In genomic region chr1:78657021-78657629, GRCm38 (mm10) we compare ENCODE assay signal across 8 mouse cellular contexts. TPM values are rescaled to one million over a fixed set of nuclear protein-coding genes. Genes with fewer than 3 reads are reported as not detected.
DNase-seq lines count a peak whose midpoint lies in the region; ATAC-seq and TF ChIP-seq lines count a peak whose summit lies in the region.

No protein-coding gene starts in this region.

- no peaks in the 10 kb centered on the region for H3K27me3 ChIP-seq in C2C12 (ENCODE audit: control insufficient read depth, insufficient read depth, insufficient read length)
- no peaks in the 10 kb centered on the region for H3K27me3 ChIP-seq in forebrain, embryonic 13.5 days
- H3K27me3 ChIP-seq in liver, embryonic 13.5 days: no peaks in the 10 kb centered on the region

- no peak for TF ChIP-seq CTCF in C2C12 (IDR thresholded peaks at IDR 0.05; ENCODE audit: control insufficient read depth, insufficient read depth, insufficient read length)

- peak overlapping the region; percentile 71 for H3K4me2 ChIP-seq in forebrain, embryonic 13.5 days
- peak overlapping the region; percentile 96 for H3K4me2 ChIP-seq in liver, embryonic 13.5 days

- no peaks in the 10 kb centered on the region for H3K9me3 ChIP-seq in forebrain, embryonic 13.5 days (replicated peaks)
- H3K9me3 ChIP-seq in liver, embryonic 13.5 days (replicated peaks): no peaks in the 10 kb centered on the region

- peak overlapping the region; percentile 97 for H3K27ac ChIP-seq in forebrain, embryonic 13.5 days
- peak overlapping the region; percentile 34; the same call in 1 of the 2 replicates for H3K27ac ChIP-seq in liver, embryonic 13.5 days

- peaks cover 44% of the 10 kb centered on the region for H3K79me2 ChIP-seq in C2C12 (ENCODE audit: control insufficient read depth, insufficient read depth)

- H3K36me3 ChIP-seq in C2C12 (ENCODE audit: control insufficient read depth, insufficient read depth): no peaks in the 10 kb centered on the region
- H3K36me3 ChIP-seq in forebrain, embryonic 13.5 days (ENCODE audit: poor library complexity, severe bottlenecking): no peaks in the 10 kb centered on the region
- no peaks in the 10 kb centered on the region for H3K36me3 ChIP-seq in liver, embryonic 13.5 days

- H3K9ac ChIP-seq in forebrain, embryonic 13.5 days: peak overlapping the region; percentile 96
- peak overlapping the region; percentile 60 for H3K9ac ChIP-seq in liver, embryonic 13.5 days

- 29% methylated on average over 22 of the region's 22 CpGs for WGBS in forebrain, embryonic 13.5 days
- 27% methylated on average over 22 of the region's 22 CpGs for WGBS in liver, embryonic 13.5 days (ENCODE audit: insufficient replicate concordance)

- no peak for ATAC-seq in forebrain, embryonic 13.5 days
- ATAC-seq in liver, embryonic 13.5 days (ENCODE audit: low read depth): no peak
- no peak for ATAC-seq in megakaryocyte-erythroid progenitor cell, adult 5-6 weeks (replicated peaks; ENCODE audit: low FRiP score, low TSS enrichment, poor library complexity, severe bottlenecking)

- no peak overlapping the region for H3ac ChIP-seq in C2C12 (ENCODE audit: control insufficient read depth, insufficient read length, low read depth)

- H3K79me3 ChIP-seq in C2C12 (ENCODE audit: low read depth): peaks cover 38% of the 10 kb centered on the region

- DNase-seq in heart, adult 11 months: peak; percentile 79
- DNase-seq in heart, adult 18-20 months: no peak
- no peak for DNase-seq in liver, embryonic 13.5 days
- no peak for DNase-seq in urinary bladder, postnatal 36 days (ENCODE audit: low spot score in 2 of 2)
- no peak for DNase-seq in MN1 (ENCODE audit: low spot score)

- H3K4me3 ChIP-seq in C2C12 (ENCODE audit: insufficient read depth, poor library complexity, severe bottlenecking): peak overlapping the region; percentile 0
- H3K4me3 ChIP-seq in forebrain, embryonic 13.5 days: peak overlapping the region; percentile 95
- H3K4me3 ChIP-seq in liver, embryonic 13.5 days (replicated peaks): peak overlapping the region; percentile 89

- peaks cover 35% of the 10 kb centered on the region for H3K4me1 ChIP-seq in forebrain, embryonic 13.5 days
- H3K4me1 ChIP-seq in liver, embryonic 13.5 days (replicated peaks): peaks cover 47% of the 10 kb centered on the region

TF ChIP-seq in C2C12, 6 proteins besides CTCF, POLR2A, EP300 and RAD21:
- TF ChIP-seq CEBPB (IDR thresholded peaks at IDR 0.05; ENCODE audit: low read depth): no peak
- no peak for TF ChIP-seq FOSL1 (IDR thresholded peaks at IDR 0.05; ENCODE audit: insufficient read depth, low read length, poor library complexity, severe bottlenecking)
- TF ChIP-seq MAX (IDR thresholded peaks at IDR 0.05): no peak
- no peak for TF ChIP-seq MYOG (IDR thresholded peaks at IDR 0.05; ENCODE audit: control insufficient read depth, extremely low read depth, insufficient read length)
- no peak for TF ChIP-seq MYOD1 (IDR thresholded peaks at IDR 0.05; ENCODE audit: control insufficient read depth, insufficient read length, low read depth)
- TF ChIP-seq USF1 (IDR thresholded peaks at IDR 0.05; ENCODE audit: low read depth): no peak

RNA-seq across cellular contexts. Expression of gene Acsl3, which starts 0.5 kb away (rescaled TPM):
- total RNA-seq in heart, adult 18-20 months (2021): 1 to 10 TPM; 4.4 to 5.5 TPM
- 19.8 TPM for polyA plus RNA-seq in C2C12 (2012; fragmentation: generic; extraction: Trizol)
- 63.4 and 76.1 TPM in 2 replicates for polyA plus RNA-seq in forebrain, embryonic 13.5 days (2015; fragmentation: Nextera tagmentation; extraction: Ambion mirVana)
- polyA plus RNA-seq in liver, embryonic 13.5 days (2015; fragmentation: Nextera tagmentation; extraction: Ambion mirVana): 18.8 and 26.6 TPM in 2 replicates
- 10.1 and 12.9 TPM in 2 replicates for total RNA-seq in megakaryocyte-erythroid progenitor cell, adult 5-6 weeks (2014; fragmentation: Nextera tagmentation)
- 50.9 and 77.7 TPM in 2 replicates for total RNA-seq in megakaryocyte-erythroid progenitor cell, adult 5-6 weeks (2017)

RNA-seq across cellular contexts. Expression of gene Utp14b, which starts 0.7 kb away (rescaled TPM):
- total RNA-seq in heart, adult 18-20 months (2021): under 1 TPM; 0.87 to 0.99 TPM
- 2.4 TPM for polyA plus RNA-seq in C2C12 (2012; fragmentation: generic; extraction: Trizol)
- polyA plus RNA-seq in forebrain, embryonic 13.5 days (2015; fragmentation: Nextera tagmentation; extraction: Ambion mirVana): 2.8 and 3.2 TPM in 2 replicates
- 0.68 and 0.95 TPM in 2 replicates for polyA plus RNA-seq in liver, embryonic 13.5 days (2015; fragmentation: Nextera tagmentation; extraction: Ambion mirVana)
- total RNA-seq in megakaryocyte-erythroid progenitor cell, adult 5-6 weeks (2014; fragmentation: Nextera tagmentation): 6.1 and 10.7 TPM in 2 replicates
- total RNA-seq in megakaryocyte-erythroid progenitor cell, adult 5-6 weeks (2017): 8.1 and 18.0 TPM in 2 replicates

Comparison
In these comparisons a context has a peak if more than half of its experiments do, and no peak if none do; other contexts are left out.
1. H3K4me3 ChIP-seq: peak in every context shown above with its lines; median percentile 95 in forebrain, embryonic 13.5 days; 89 in liver, embryonic 13.5 days; 0 in C2C12.